Comparison of ENCODE assay signal across 14 mouse cellular contexts in genomic region chr15:94651969-94652842, GRCm38 (mm10). TPM values are rescaled to one million over a fixed set of nuclear protein-coding genes. Genes with fewer than 3 reads are reported as not detected.
DNase-seq lines count a peak whose midpoint lies in the region; ATAC-seq lines count a peak whose summit lies in the region.
"Had no signal": no experiment of that assay in that cellular context is flagged by ENCODE, and none has a peak within 500 bp of the region (broad histone marks: within the 10 kb centered on the region; RNA-seq: fewer than 3 reads in every experiment).

No protein-coding gene starts in this region.

- no peak overlapping the region for H3K4me3 ChIP-seq in hindbrain, embryonic 16.5 days (ENCODE audit: low read length)
- H3K4me3 ChIP-seq in hindbrain, embryonic 13.5 days: no peak overlapping the region
- H3K4me3 ChIP-seq: heart, embryonic 15.5 days; intestine, embryonic 15.5 days had no signal

- WGBS in hindbrain, embryonic 16.5 days: 63% methylated on average over 13 of the region's 13 CpGs
- WGBS in hindbrain, embryonic 13.5 days: 75% methylated on average over 13 of the region's 13 CpGs

- H3K9ac ChIP-seq in hindbrain, embryonic 16.5 days (ENCODE audit: low read depth, low read length): no peak overlapping the region
- H3K9ac ChIP-seq in hindbrain, embryonic 13.5 days: no peak overlapping the region
- H3K9ac ChIP-seq: heart, embryonic 15.5 days; intestine, embryonic 15.5 days had no signal

- peak; percentile 41 for DNase-seq in testis, postnatal 14 days (ENCODE audit: low spot score)
- DNase-seq in testis, postnatal 10 days (ENCODE audit: low spot score): no peak
- DNase-seq in left cerebral cortex, postnatal 10 days (ENCODE audit: extremely low spot score in 1 of 2, low spot score in 2 of 2): peak; percentile 53 to 57
- DNase-seq in urinary bladder, postnatal 25 days (ENCODE audit: low spot score): no peak
- no peak for DNase-seq in natural killer cell, adult 2 months (ENCODE audit: low spot score in 2 of 2)
- DNase-seq: adrenal gland, adult 8-10 months; cerebellum, adult 11-12 months; thymus, postnatal 36 days had no signal

- H3K4me1 ChIP-seq in hindbrain, embryonic 16.5 days (ENCODE audit: control insufficient read depth, insufficient read depth, low read depth, low read length): peaks cover 15% of the 10 kb centered on the region
- peaks cover 22% of the 10 kb centered on the region for H3K4me1 ChIP-seq in hindbrain, embryonic 13.5 days (replicated peaks)

- peak; percentile 38; the same call in 1 of the 2 replicates for ATAC-seq in hindbrain, embryonic 16.5 days
- no peak for ATAC-seq in hindbrain, embryonic 13.5 days (ENCODE audit: low FRiP score)
- ATAC-seq: intestine, embryonic 15.5 days had no signal

- H3K27me3 ChIP-seq in hindbrain, embryonic 16.5 days (replicated peaks; ENCODE audit: control insufficient read depth, insufficient read depth, low read length): no peaks in the 10 kb centered on the region
- H3K27me3 ChIP-seq in hindbrain, embryonic 13.5 days: no peaks in the 10 kb centered on the region
- H3K27me3 ChIP-seq: CH12.LX; heart, embryonic 15.5 days; intestine, embryonic 15.5 days had no signal

- no peaks in the 10 kb centered on the region for H3K36me3 ChIP-seq in hindbrain, embryonic 16.5 days (ENCODE audit: control insufficient read depth, insufficient read depth, low read length)
- no peaks in the 10 kb centered on the region for H3K36me3 ChIP-seq in hindbrain, embryonic 13.5 days
- H3K36me3 ChIP-seq: heart, embryonic 15.5 days; intestine, embryonic 15.5 days had no signal

- intact Hi-C loops in left cerebral cortex, postnatal 10 days (cut with DNase I): no loop called here

- no peaks in the 10 kb centered on the region for H3K9me3 ChIP-seq in hindbrain, embryonic 16.5 days (ENCODE audit: control insufficient read depth, low read length)
- no peaks in the 10 kb centered on the region for H3K9me3 ChIP-seq in hindbrain, embryonic 13.5 days
- H3K9me3 ChIP-seq: heart, embryonic 15.5 days; intestine, embryonic 15.5 days had no signal

- H3K27ac ChIP-seq in hindbrain, embryonic 16.5 days (ENCODE audit: low read depth, low read length): no peak overlapping the region
- H3K27ac ChIP-seq in hindbrain, embryonic 13.5 days: no peak overlapping the region
- H3K27ac ChIP-seq: heart, embryonic 15.5 days; intestine, embryonic 15.5 days had no signal

- no peak overlapping the region for H3K4me2 ChIP-seq in hindbrain, embryonic 16.5 days (ENCODE audit: low read length)
- H3K4me2 ChIP-seq in hindbrain, embryonic 13.5 days: no peak overlapping the region
- H3K4me2 ChIP-seq: heart, embryonic 15.5 days; intestine, embryonic 15.5 days; liver, embryonic 11.5 days had no signal

RNA-seq across cellular contexts. Expression of gene Tmem117, which starts 23.2 kb away (rescaled TPM):
- 13.9 and 16.2 TPM in 2 replicates for polyA plus RNA-seq in hindbrain, embryonic 16.5 days (2015; fragmentation: Nextera tagmentation; extraction: Ambion mirVana)
- polyA plus RNA-seq in hindbrain, embryonic 13.5 days (2015; fragmentation: Nextera tagmentation; extraction: Ambion mirVana): 6.9 and 7.4 TPM in 2 replicates
- 10 to 100 TPM; 12.6 to 13.7 TPM for total RNA-seq in left cerebral cortex, postnatal 10 days (2021)
- total RNA-seq: CH12.LX had no signal

Comparison
In these comparisons a context has a peak if more than half of its experiments do, and no peak if none do; other contexts are left out.
1. DNase-seq: peak in testis, postnatal 14 days (single experiment) and left cerebral cortex, postnatal 10 days (2 of 2); none in testis, postnatal 10 days (single experiment), urinary bladder, postnatal 25 days (single experiment) and natural killer cell, adult 2 months (0 of 2).